Mouse (Mus musculus) ES-Bruce4 (cell line): ENCODE results near the gene Aarsd1. TPM values are rescaled to one million over a fixed set of nuclear protein-coding genes. Genes with fewer than 3 reads are reported as not detected.
"Not testable (repeated sequence)": the region's sequence is repeated elsewhere in the genome, so short reads cannot be mapped to it uniquely, and the experiment has no call there.

Experiments used
- H3K27ac ChIP-seq: 2 replicates; pipeline ENCODE4 v1.5.1; 2012; ENCODE audit warnings: low read length, inconsistent platforms; ENCODE audit not compliant: insufficient read depth
- H3K27me3 ChIP-seq: 2 replicates; pipeline ENCODE4 v1.6.1; 2012; ENCODE audit warnings: mild to moderate bottlenecking, low read length, inconsistent platforms; ENCODE audit not compliant: control insufficient read depth, poor library complexity, insufficient read depth, severe bottlenecking
- H3K36me3 ChIP-seq: 2 replicates; pipeline ENCODE4 v1.6.1; 2012; ENCODE audit warnings: inconsistent platforms, mild to moderate bottlenecking, low read length, moderate library complexity; ENCODE audit not compliant: control insufficient read depth, poor library complexity, insufficient read depth, severe bottlenecking
- H3K4me1 ChIP-seq: one replicate; pipeline ENCODE4 v1.8.1; 2011; ENCODE audit warnings: low read length; ENCODE audit not compliant: control insufficient read depth, insufficient read depth
- H3K4me3 ChIP-seq: 2 replicates; pipeline ENCODE4 v1.5.1; 2011; ENCODE audit warnings: low read depth, mild to moderate bottlenecking, low read length
- H3K9ac ChIP-seq: 2 replicates; pipeline ENCODE4 v1.6.1; 2012; ENCODE audit warnings: low read depth, mild to moderate bottlenecking, inconsistent platforms; ENCODE audit not compliant: poor library complexity, severe bottlenecking
- H3K9me3 ChIP-seq: replicated peaks from 2 replicates; pipeline ENCODE4 v1.6.1; 2012; ENCODE audit warnings: mild to moderate bottlenecking, low read length, inconsistent platforms; ENCODE audit not compliant: control insufficient read depth, poor library complexity, insufficient read depth, severe bottlenecking
- CTCF ChIP-seq: IDR thresholded peaks from one replicate; pipeline ENCODE4 v1.8.1; 2011; ENCODE audit warnings: low read depth, low read length
- EP300 ChIP-seq: IDR thresholded peaks from 2 replicates; pipeline ENCODE4 v1.6.1; 2011; ENCODE audit warnings: low read depth, low read length; ENCODE audit not compliant: insufficient read depth
- POLR2A ChIP-seq: IDR thresholded peaks from one replicate; pipeline ENCODE4 v1.8.1; 2011; ENCODE audit warnings: low read length; ENCODE audit not compliant: insufficient read depth
- polyA plus RNA-seq: library from polyadenylated mRNA; stranded (reverse); fragments of >200 nt; gene quantifications from 2 replicates; pipeline ENCODE4 v1.2.4, GENCODE M21; 2011; ENCODE audit warnings: low read depth; ENCODE audit not compliant: missing spikeins, insufficient read depth, insufficient read length

The Aarsd1 gene
- polyA plus RNA-seq, 1 experiment, result 45.4 TPM

DNA sequence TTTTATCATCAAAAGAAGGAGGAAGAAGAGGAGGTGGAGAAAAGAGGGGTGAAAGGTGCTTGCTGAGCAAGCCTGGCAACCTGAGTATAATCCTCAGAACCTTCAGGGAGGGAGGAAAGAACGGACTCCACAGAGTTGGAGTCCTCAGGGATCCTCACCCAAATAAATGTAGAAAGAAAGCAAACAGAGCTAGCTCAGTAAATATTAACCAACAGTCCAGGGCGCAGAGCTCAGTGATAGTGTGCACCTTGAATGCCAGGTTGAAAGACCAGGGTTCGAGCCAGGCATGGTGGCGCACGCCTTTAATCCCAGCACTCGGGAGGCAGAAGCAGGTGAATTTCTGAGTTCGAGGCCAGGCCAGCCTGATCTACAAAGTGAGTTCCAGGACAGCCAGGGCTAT is 38.2 kb upstream of the Aarsd1 start:
- TF ChIP-seq CTCF, result no peak
- no peak for TF ChIP-seq POLR2A
- no peak for TF ChIP-seq EP300
- Histone ChIP-seq H3K27ac (no peak overlapping the region), H3K9ac (no peak overlapping the region), H3K4me3 (no peak overlapping the region), H3K27me3 (no peaks in the 10 kb centered on the region), H3K9me3 (no peaks in the 10 kb centered on the region), H3K36me3 (no peaks in the 10 kb centered on the region; the same call in 1 of the 2 replicates), H3K4me1 (peaks cover 9% of the 10 kb centered on the region)

DNA sequence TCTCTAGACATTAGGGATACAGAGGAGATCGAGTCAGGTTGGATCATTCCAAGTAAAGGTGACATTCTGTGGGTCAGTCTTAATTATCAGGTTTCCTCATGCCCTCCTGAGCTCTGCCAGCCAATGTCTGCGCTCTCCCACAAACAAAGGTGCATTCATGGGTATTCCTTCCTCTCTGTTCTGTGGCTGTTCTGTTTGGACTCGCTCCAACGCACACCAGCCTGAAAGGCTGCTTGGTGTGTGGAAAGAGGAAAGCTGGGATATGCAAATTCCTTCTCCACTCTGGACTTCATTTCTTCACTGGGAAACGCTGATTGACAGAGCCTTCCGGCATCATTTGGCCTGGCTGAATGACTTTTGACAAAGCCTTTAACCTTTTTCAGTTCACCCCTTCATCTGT is 37.3 kb upstream of the Aarsd1 start:
- Histone ChIP-seq H3K9ac (no peak overlapping the region), H3K36me3 (no peaks in the 10 kb centered on the region), H3K9me3 (no peaks in the 10 kb centered on the region), H3K4me3 (no peak overlapping the region), H3K27ac (no peak overlapping the region), H3K27me3 (no peaks in the 10 kb centered on the region), H3K4me1 (peaks cover 9% of the 10 kb centered on the region)
- no peak for TF ChIP-seq EP300
- TF ChIP-seq CTCF, result no peak
- TF ChIP-seq POLR2A, result no peak

DNA sequence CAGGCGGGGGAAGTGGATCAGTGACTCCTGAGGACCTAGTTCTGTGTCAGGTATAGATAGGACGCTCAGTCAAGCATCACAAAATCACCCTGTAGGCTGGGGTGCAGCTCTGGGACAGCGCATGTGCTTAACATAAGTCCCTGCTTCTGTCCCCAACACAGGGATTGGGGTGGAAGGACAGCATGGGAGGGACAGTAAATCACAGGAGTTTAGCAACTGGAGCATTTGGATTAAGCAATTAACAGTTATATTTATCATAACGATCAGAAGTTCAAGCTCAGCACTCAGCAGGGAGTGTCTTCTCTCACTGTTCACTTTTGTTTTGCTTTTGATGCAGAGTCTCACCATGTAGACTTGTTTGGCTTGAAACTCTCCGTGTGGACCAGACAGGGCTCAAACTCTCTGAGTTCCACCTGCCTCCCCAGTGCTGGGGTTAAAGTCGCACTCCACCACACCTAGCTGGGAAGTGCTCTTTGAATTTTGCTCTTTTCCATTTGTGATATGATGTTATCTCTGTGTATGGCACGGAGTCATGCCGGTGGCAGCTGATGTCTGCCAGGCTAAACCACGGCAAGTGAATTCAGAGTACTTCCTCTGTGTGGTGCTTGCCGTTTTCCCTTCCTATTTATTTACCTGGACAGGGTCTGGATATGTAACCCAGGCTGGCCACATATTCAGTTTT is 34.8 kb upstream of the Aarsd1 start:
- no peak overlapping the region for H3K27ac ChIP-seq
- H3K36me3 ChIP-seq, result no peaks in the 10 kb centered on the region
- H3K9ac ChIP-seq, result no peak overlapping the region
- H3K4me3 ChIP-seq, result no peak overlapping the region
- no peaks in the 10 kb centered on the region for H3K27me3 ChIP-seq
- TF ChIP-seq EP300 (no peak), POLR2A (no peak), CTCF (no peak)
- H3K4me1 ChIP-seq, result peaks cover 5% of the 10 kb centered on the region
- no peaks in the 10 kb centered on the region for H3K9me3 ChIP-seq

DNA sequence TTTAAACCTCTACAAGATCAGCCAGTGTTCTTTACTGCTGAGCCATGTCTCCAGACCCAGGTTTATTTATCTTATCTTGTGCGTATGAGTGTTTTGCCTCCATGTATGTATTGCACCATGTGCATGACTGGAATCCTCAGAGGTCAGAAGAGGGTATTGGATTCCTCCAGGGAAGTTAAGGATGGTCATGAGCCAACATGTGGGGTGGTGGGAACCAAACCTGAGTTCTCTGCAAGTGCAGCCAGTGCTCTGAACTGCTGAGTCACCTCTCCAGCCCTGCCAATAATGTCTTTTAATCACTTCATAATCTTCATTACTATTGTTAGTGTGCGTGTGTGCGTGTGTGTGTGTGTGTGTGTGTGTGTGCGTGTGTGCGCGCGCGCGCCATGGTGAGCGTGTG is 34.1 kb upstream of the Aarsd1 start:
- Histone ChIP-seq H3K9me3 (no peaks in the 10 kb centered on the region), H3K9ac (peak overlapping the region; percentile 21; the same call in 1 of the 2 replicates), H3K4me1 (peaks cover 5% of the 10 kb centered on the region), H3K4me3 (peak overlapping the region; percentile 2; the same call in 1 of the 2 replicates), H3K27ac (0 out of 2 replicates have a peak overlapping the region, but pooled peaks have one; percentile 36), H3K27me3 (no peaks in the 10 kb centered on the region), H3K36me3 (no peaks in the 10 kb centered on the region)
- TF ChIP-seq EP300, result 0 out of 2 replicates have a peak, but pooled peaks have one; percentile 39
- no peak for TF ChIP-seq CTCF

DNA sequence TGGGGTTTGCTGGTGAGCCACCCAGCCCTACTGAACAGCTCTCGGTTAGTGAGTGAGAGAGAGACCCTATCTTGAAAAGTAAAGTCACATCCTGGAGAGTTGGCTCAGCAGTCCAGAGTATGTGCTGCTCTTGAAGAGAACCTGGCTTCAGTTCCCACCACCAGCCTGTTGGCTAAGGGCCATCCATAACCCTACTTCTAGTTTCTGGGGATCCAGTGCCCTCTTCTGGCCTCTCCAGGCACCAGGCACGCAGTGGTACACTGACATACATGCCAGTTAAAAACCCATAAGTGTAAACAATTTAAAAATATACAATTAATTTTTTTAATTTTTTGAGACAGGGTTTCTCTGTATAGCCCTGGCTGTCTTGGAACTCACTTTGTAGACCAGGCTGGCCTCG is 33.0 kb upstream of the Aarsd1 start:
- H3K4me1 ChIP-seq, result peaks cover 5% of the 10 kb centered on the region
- TF ChIP-seq POLR2A (no peak), EP300 (no peak), CTCF (peak; percentile 59)
- H3K36me3 ChIP-seq, result peaks cover 2% of the 10 kb centered on the region
- H3K27ac ChIP-seq, result no peak overlapping the region
- H3K27me3 ChIP-seq, result no peaks in the 10 kb centered on the region
- no peaks in the 10 kb centered on the region for H3K9me3 ChIP-seq
- H3K4me3 ChIP-seq, result no peak overlapping the region
- no peak overlapping the region for H3K9ac ChIP-seq

DNA sequence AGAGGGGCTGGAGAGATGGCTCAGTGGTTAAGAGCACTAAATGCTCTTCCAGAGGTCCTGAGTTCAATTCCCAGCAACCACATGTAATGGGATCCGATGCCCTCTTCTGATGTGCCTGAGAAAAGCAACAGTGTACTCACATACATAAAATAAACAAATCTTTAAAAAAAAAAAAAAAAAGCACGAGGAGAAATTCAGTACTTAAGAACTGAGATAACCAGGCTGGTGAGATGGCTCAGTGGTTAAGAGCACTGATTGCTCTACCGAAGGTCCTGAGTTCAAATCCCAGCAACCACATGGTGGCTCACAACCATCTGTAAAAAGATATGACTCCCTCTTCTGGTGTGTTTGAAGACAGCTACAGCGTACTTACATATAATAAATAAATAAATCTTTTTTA is 32.2 kb upstream of the Aarsd1 start:
- not testable (repeated sequence) for H3K4me1 ChIP-seq, H3K27me3 ChIP-seq, H3K36me3 ChIP-seq, H3K9ac ChIP-seq, H3K4me3 ChIP-seq, H3K9me3 ChIP-seq, H3K27ac ChIP-seq
